Mouse (Mus musculus) layer of hippocampus, adult 2 months (tissue): ENCODE measurements around the gene Casp6. TPM values are rescaled to one million over a fixed set of nuclear protein-coding genes. Genes with fewer than 3 reads are reported as not detected.

ENCODE experiments used
- DNase-seq, 2 experiments: peaks; one replicate each; pipeline ENCODE4 v3.0.0; 2022; ENCODE audit warnings: low spot score in 2 of 2
- H3K27ac ChIP-seq: fragments of 200-600 bp; 2 replicates; pipeline ENCODE4 v1.8.1; 2022
- H3K4me3 ChIP-seq: fragments of 200-600 bp; 2 replicates; pipeline ENCODE4 v1.8.1; 2022; ENCODE audit warnings: mild to moderate bottlenecking
- CTCF ChIP-seq: fragments of 200-600 bp; conservative IDR thresholded peaks from 2 replicates; pipeline ENCODE4 v1.8.1; 2022; ENCODE audit warnings: antibody characterized with exemption, mild to moderate bottlenecking, moderate library complexity
- total RNA-seq, 2 experiments: library from RNA; stranded (reverse); gene quantifications; 2 replicates each; pipeline ENCODE4 v1.2.3; 2021

Gene Casp6
- total RNA-seq, 2 experiments from 2014 or later = 5.1 to 9.0 TPM

GRCm38 (mm10) chr3:129936561-129936960 is 35.3 kb downstream of the Casp6 start:
- Histone ChIP-seq H3K4me3 (no peak overlapping the region), H3K27ac (no peak overlapping the region)
- no peak for TF ChIP-seq CTCF
- DNase-seq = no peak

- TF ChIP-seq CTCF = no peak
- Histone ChIP-seq H3K27ac (no peak overlapping the region), H3K4me3 (no peak overlapping the region)
- DNase-seq = no peak
Measured at GRCm38 (mm10) chr3:129937848-129938247, 36.6 kb downstream of the Casp6 start.

- DNase-seq = no peak
- no peak overlapping the region for H3K4me3 ChIP-seq
- no peak overlapping the region for H3K27ac ChIP-seq
- TF ChIP-seq CTCF = no peak
Measured at GRCm38 (mm10) chr3:129939058-129939457, 37.8 kb downstream of the Casp6 start.

- DNase-seq = no peak
- Histone ChIP-seq H3K4me3 (no peak overlapping the region), H3K27ac (no peak overlapping the region)
- TF ChIP-seq CTCF = no peak
Measured at GRCm38 (mm10) chr3:129940780-129941179, 39.6 kb downstream of the Casp6 start.

GRCm38 (mm10) chr3:129941291-129941690 is 40.1 kb downstream of the Casp6 start:
- DNase-seq = no peak
- no peak for TF ChIP-seq CTCF
- Histone ChIP-seq H3K27ac (no peak overlapping the region), H3K4me3 (no peak overlapping the region)

- Histone ChIP-seq H3K4me3 (no peak overlapping the region), H3K27ac (no peak overlapping the region)
- no peak for DNase-seq
- no peak for TF ChIP-seq CTCF
Measured at GRCm38 (mm10) chr3:129943813-129944212, 42.6 kb downstream of the Casp6 start.

- TF ChIP-seq CTCF = no peak
Measured at GRCm38 (mm10) chr3:129946217-129946914, 45.1 kb downstream of the Casp6 start.

GRCm38 (mm10) chr3:129948359-129948758 is 47.1 kb downstream of the Casp6 start:
- DNase-seq = peak; percentile 18 to 48
- TF ChIP-seq CTCF = no peak
- peak overlapping the region; percentile 40; the same call in 1 of the 2 replicates for H3K27ac ChIP-seq

More at GRCm38 (mm10) chr3:129946217-129946914, 45.1 kb downstream of the Casp6 start:
- Histone ChIP-seq H3K4me3 (no peak overlapping the region), H3K27ac (no peak overlapping the region)
- no peak for DNase-seq

GRCm38 (mm10) chr3:129949158-129949773 is 48.0 kb downstream of the Casp6 start:
- no peak overlapping the region for H3K4me3 ChIP-seq
- no peak for DNase-seq
- H3K27ac ChIP-seq = no peak overlapping the region
- TF ChIP-seq CTCF = no peak

More at GRCm38 (mm10) chr3:129948359-129948758, 47.1 kb downstream of the Casp6 start:
- H3K4me3 ChIP-seq = no peak overlapping the region

- Histone ChIP-seq H3K27ac (no peak overlapping the region), H3K4me3 (no peak overlapping the region)
- TF ChIP-seq CTCF = no peak
- no peak for DNase-seq
Measured at GRCm38 (mm10) chr3:129953296-129953695, 52.1 kb downstream of the Casp6 start.

GRCm38 (mm10) chr3:129962533-129962932 is 61.3 kb downstream of the Casp6 start:
- Histone ChIP-seq H3K27ac (peak overlapping the region; percentile 10; the same call in 1 of the 2 replicates), H3K4me3 (no peak overlapping the region)
- TF ChIP-seq CTCF = no peak
- no peak for DNase-seq

Other genes starting within 250 kb of the Casp6 start
- gene Egf, start 146.1 kb upstream of the Casp6 start, total RNA-seq = 1 to 10 TPM; 2.6 to 2.7 TPM
- not detected for gene Lrit3, start 97.4 kb upstream of the Casp6 start, total RNA-seq
- 1 to 10 TPM; 1.4 to 1.6 TPM for gene Rrh, start 78.8 kb upstream of the Casp6 start, total RNA-seq
- 10 to 100 TPM; 45.1 to 50.5 TPM for gene Gar1, start 70.0 kb upstream of the Casp6 start, total RNA-seq
- not detected for gene Cfi, start 65.5 kb upstream of the Casp6 start, total RNA-seq
- 10 to 100 TPM; 25.2 to 25.8 TPM for gene Pla2g12a, start 22.8 kb upstream of the Casp6 start, total RNA-seq
- 1 to 10 TPM; 3.5 to 5.3 TPM for gene Mcub, start 68.8 kb downstream of the Casp6 start, total RNA-seq
- gene Sec24b, start 160.1 kb downstream of the Casp6 start, total RNA-seq = 10 to 100 TPM; 57.3 to 62.1 TPM
- gene Col25a1, start 230.1 kb downstream of the Casp6 start, total RNA-seq = 10 to 100 TPM; 75.1 to 77.8 TPM